Mouse (Mus musculus): Measurements from ENCODE around the gene 4930550L24Rik. TPM values are rescaled to one million over a fixed set of nuclear protein-coding genes. Genes with fewer than 3 reads are reported as not detected.

4930550L24Rik gene
- total RNA-seq (2014; rRNA removed; ENCODE audit: low replicate concordance): not detected in 2 replicates
- polyA plus RNA-seq (2015; fragmentation: Nextera tagmentation; extraction: Ambion mirVana): not detected in 2 replicates

DNA sequence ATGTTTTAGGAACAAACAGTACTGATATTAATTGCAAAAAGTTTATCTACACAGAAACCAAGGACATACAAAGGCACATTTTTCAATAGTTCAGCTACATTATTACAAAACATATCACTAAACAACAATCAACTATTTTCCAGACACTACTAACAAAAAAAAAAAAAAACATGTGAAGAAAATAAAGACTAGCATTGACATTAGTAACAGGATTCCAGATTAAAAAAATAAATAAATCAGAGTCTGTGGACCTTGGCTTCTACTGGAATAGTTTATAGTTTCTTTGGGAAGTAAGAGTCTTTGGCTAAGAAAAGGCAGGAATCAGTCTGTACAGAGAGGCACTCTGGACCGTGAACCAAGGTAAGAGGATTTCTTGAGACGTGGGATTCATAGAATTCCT lies at the start of gene 4930550L24Rik:
Gene 4930550L24Rik (plus strand): TSS at position 301 of the 400 bp plus-strand sequence.
- H3K9ac ChIP-seq (replicated peaks; ENCODE audit: low read depth, low read length): no peak within 1 kb of the TSS
- ATAC-seq (ENCODE audit: insufficient read depth, low read depth): no peak

DNA sequence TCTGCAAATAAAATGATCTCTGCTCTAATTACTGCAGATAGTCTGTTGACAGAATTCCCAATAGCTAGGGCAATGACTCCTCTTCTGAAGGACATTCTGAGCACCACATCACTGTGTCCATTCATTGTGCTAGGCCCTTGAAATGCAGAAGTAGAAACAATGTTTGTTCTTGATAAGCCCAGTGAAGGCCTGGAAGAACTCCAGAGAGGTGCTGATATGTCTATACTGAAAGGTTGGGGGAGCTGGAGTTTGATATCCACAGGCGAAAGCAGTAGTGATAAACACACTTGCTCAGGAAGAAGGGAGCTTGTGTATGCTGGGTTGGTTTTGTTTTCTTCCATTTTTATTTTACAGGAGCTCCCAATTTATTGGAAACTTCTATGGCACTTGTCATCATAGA lies 8.4 kb upstream of the 4930550L24Rik start:
- H3K4me2 ChIP-seq (ENCODE audit: low read depth, low read length): no peak overlapping the region
- H3K4me1 ChIP-seq (ENCODE audit: control insufficient read depth, insufficient read depth): no peaks in the 10 kb centered on the region
- ATAC-seq (ENCODE audit: insufficient read depth, low read depth) (peak; percentile 69; the same call in 1 of the 2 replicates), DNase-seq (ENCODE audit: low spot score) (peak; percentile 17)
- H3K9ac ChIP-seq (replicated peaks; ENCODE audit: low read depth, low read length): no peak overlapping the region
- no peak overlapping the region for H3K4me3 ChIP-seq (ENCODE audit: low read depth, low read length)
- no peaks in the 10 kb centered on the region for H3K36me3 ChIP-seq (replicated peaks; ENCODE audit: control insufficient read depth, insufficient read depth, low read length)
- TF ChIP-seq EP300 (IDR thresholded peaks at IDR 0.05; ENCODE audit: low read depth) (no peak), CTCF (IDR thresholded peaks at IDR 0.05; ENCODE audit: low read depth) (no peak)
- no peak overlapping the region for H3K27ac ChIP-seq (ENCODE audit: low read depth)
- WGBS: 18% methylated on average over 1 of the region's 1 CpGs
- no peaks in the 10 kb centered on the region for H3K27me3 ChIP-seq (ENCODE audit: control insufficient read depth, insufficient read depth, low read length)
- H3K9me3 ChIP-seq (replicated peaks; ENCODE audit: control insufficient read depth, low read length): no peaks in the 10 kb centered on the region

More for the DNA sequence above, at the start of gene 4930550L24Rik:
- no peaks in the 10 kb centered on the region for H3K4me1 ChIP-seq (ENCODE audit: control insufficient read depth, insufficient read depth)
- DNase-seq (ENCODE audit: low spot score): no peak
- no peaks in the 10 kb centered on the region for H3K9me3 ChIP-seq (replicated peaks; ENCODE audit: control insufficient read depth, low read length)
- no peak within 1 kb of the TSS for H3K4me2 ChIP-seq (ENCODE audit: low read depth, low read length)
- no peak within 1 kb of the TSS for H3K4me3 ChIP-seq (ENCODE audit: low read depth, low read length)
- TF ChIP-seq EP300 (IDR thresholded peaks at IDR 0.05; ENCODE audit: low read depth): no peak
- TF ChIP-seq CTCF (IDR thresholded peaks at IDR 0.05; ENCODE audit: low read depth): no peak
- no peak within 1 kb of the TSS for H3K27ac ChIP-seq (ENCODE audit: low read depth)
- H3K36me3 ChIP-seq (replicated peaks; ENCODE audit: control insufficient read depth, insufficient read depth, low read length): no peaks in the 10 kb centered on the region
- WGBS: 71% methylated on average over 2 of the region's 2 CpGs
- H3K27me3 ChIP-seq (ENCODE audit: control insufficient read depth, insufficient read depth, low read length): no peaks in the 10 kb centered on the region

DNA sequence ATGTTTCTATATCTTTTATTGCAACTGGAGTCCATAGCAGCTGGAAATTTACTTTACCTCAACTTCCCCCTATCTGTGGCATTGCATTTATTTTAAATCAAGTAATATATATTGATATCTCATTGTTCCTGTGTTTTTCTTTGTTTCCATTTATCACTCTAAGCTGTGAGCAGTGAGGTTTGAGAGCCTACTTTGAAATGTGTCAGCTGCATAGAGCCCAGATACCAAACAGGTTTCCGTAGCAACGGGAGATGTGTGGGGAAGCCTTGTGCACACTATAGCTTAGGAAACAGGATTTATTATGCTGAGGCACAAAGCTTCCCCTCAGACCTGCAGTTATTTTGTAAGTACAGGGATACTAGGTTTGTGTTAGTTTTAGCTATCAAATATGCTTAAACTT lies 58.8 kb downstream of the 4930550L24Rik start:
- TF ChIP-seq CTCF (IDR thresholded peaks at IDR 0.05; ENCODE audit: low read depth) (no peak), EP300 (IDR thresholded peaks at IDR 0.05; ENCODE audit: low read depth) (no peak)
- DNase-seq (ENCODE audit: low spot score): no peak
- Histone ChIP-seq H3K4me1 (ENCODE audit: control insufficient read depth, insufficient read depth) (no peaks in the 10 kb centered on the region), H3K9me3 (replicated peaks; ENCODE audit: control insufficient read depth, low read length) (no peaks in the 10 kb centered on the region), H3K4me2 (ENCODE audit: low read depth, low read length) (no peak overlapping the region), H3K27ac (ENCODE audit: low read depth) (no peak overlapping the region), H3K9ac (replicated peaks; ENCODE audit: low read depth, low read length) (no peak overlapping the region), H3K27me3 (ENCODE audit: control insufficient read depth, insufficient read depth, low read length) (no peaks in the 10 kb centered on the region), H3K4me3 (ENCODE audit: low read depth, low read length) (no peak overlapping the region), H3K36me3 (replicated peaks; ENCODE audit: control insufficient read depth, insufficient read depth, low read length) (no peaks in the 10 kb centered on the region)
- no peak for ATAC-seq (ENCODE audit: insufficient read depth, low read depth)
- 88% methylated on average over 2 of the region's 2 CpGs for WGBS

Data from heart, postnatal 0 days (tissue).